Mouse (Mus musculus): ENCODE measurements at regions not wholly inside any gene's neighbourhood (a gene's known extent, or its start where the extent isn't known, plus 50 kb on each side); places are given as distances from the start of the nearest gene placed in this dataset.

GRCm38 (mm10) chr12:78132016-78132797 lies 61.8 kb upstream of the Gm6657 start:
- H3K36me3 ChIP-seq (ENCODE audit: control insufficient read depth, insufficient read depth, low read length): no peaks in the 10 kb centered on the region
- peak overlapping the region; percentile 24; the same call in 1 of the 2 replicates for H3K4me2 ChIP-seq (ENCODE audit: low read depth, low read length)
- no peaks in the 10 kb centered on the region for H3K9me3 ChIP-seq (ENCODE audit: control insufficient read depth, low read length)
- H3K9ac ChIP-seq (ENCODE audit: low read depth, low read length): no peak overlapping the region
- no peaks in the 10 kb centered on the region for H3K27me3 ChIP-seq (replicated peaks; ENCODE audit: control insufficient read depth, insufficient read depth, low read length)
- H3K4me1 ChIP-seq (ENCODE audit: control insufficient read depth, insufficient read depth, low read length): peaks cover 6% of the 10 kb centered on the region
- ATAC-seq: peak; percentile 92
- WGBS: 43% methylated on average over 8 of the region's 8 CpGs
- no peak overlapping the region for H3K4me3 ChIP-seq (ENCODE audit: low read length)
- H3K27ac ChIP-seq (ENCODE audit: low read length): peak overlapping the region; percentile 58

- 64% methylated on average over 9 of the region's 9 CpGs for WGBS
- Histone ChIP-seq H3K4me1 (ENCODE audit: control insufficient read depth, insufficient read depth, low read length) (peaks cover 6% of the 10 kb centered on the region), H3K36me3 (ENCODE audit: control insufficient read depth, insufficient read depth, low read length) (no peaks in the 10 kb centered on the region), H3K4me3 (ENCODE audit: low read length) (no peak overlapping the region), H3K27ac (ENCODE audit: low read length) (no peak overlapping the region), H3K9me3 (ENCODE audit: control insufficient read depth, low read length) (no peaks in the 10 kb centered on the region), H3K27me3 (replicated peaks; ENCODE audit: control insufficient read depth, insufficient read depth, low read length) (no peaks in the 10 kb centered on the region), H3K9ac (ENCODE audit: low read depth, low read length) (no peak overlapping the region), H3K4me2 (ENCODE audit: low read depth, low read length) (no peak overlapping the region)
- no peak for ATAC-seq
These were observed 60.7 kb upstream of the Gm6657 start for GRCm38 (mm10) chr12:78133341-78133740.

- no peak for ATAC-seq
- H3K36me3 ChIP-seq (ENCODE audit: control insufficient read depth, insufficient read depth, low read length): no peaks in the 10 kb centered on the region
- no peak overlapping the region for H3K4me3 ChIP-seq (ENCODE audit: low read length)
- no peaks in the 10 kb centered on the region for H3K9me3 ChIP-seq (ENCODE audit: control insufficient read depth, low read length)
- no peak overlapping the region for H3K4me2 ChIP-seq (ENCODE audit: low read depth, low read length)
- 51% methylated on average over 4 of the region's 4 CpGs for WGBS
- no peak overlapping the region for H3K27ac ChIP-seq (ENCODE audit: low read length)
- no peaks in the 10 kb centered on the region for H3K27me3 ChIP-seq (replicated peaks; ENCODE audit: control insufficient read depth, insufficient read depth, low read length)
- H3K4me1 ChIP-seq (ENCODE audit: control insufficient read depth, insufficient read depth, low read length): peaks cover 6% of the 10 kb centered on the region
- no peak overlapping the region for H3K9ac ChIP-seq (ENCODE audit: low read depth, low read length)
These were observed 60.1 kb upstream of the Gm6657 start for GRCm38 (mm10) chr12:78133984-78134383.

GRCm38 (mm10) chr12:78137196-78137595 lies 56.8 kb upstream of the Gm6657 start:
- no peaks in the 10 kb centered on the region for H3K4me1 ChIP-seq (ENCODE audit: control insufficient read depth, insufficient read depth, low read length)
- no peak overlapping the region for H3K9ac ChIP-seq (ENCODE audit: low read depth, low read length)
- H3K9me3 ChIP-seq (ENCODE audit: control insufficient read depth, low read length): no peaks in the 10 kb centered on the region
- no peak for ATAC-seq
- H3K27ac ChIP-seq (ENCODE audit: low read length): no peak overlapping the region
- no peak overlapping the region for H3K4me2 ChIP-seq (ENCODE audit: low read depth, low read length)
- WGBS: 72% methylated on average over 3 of the region's 3 CpGs
- H3K27me3 ChIP-seq (replicated peaks; ENCODE audit: control insufficient read depth, insufficient read depth, low read length): no peaks in the 10 kb centered on the region
- H3K4me3 ChIP-seq (ENCODE audit: low read length): no peak overlapping the region
- no peaks in the 10 kb centered on the region for H3K36me3 ChIP-seq (ENCODE audit: control insufficient read depth, insufficient read depth, low read length)

GRCm38 (mm10) chr12:78138467-78138866 lies 55.6 kb upstream of the Gm6657 start:
- no peak overlapping the region for H3K4me3 ChIP-seq (ENCODE audit: low read length)
- no peak for ATAC-seq
- 84% methylated on average over 1 of the region's 1 CpGs for WGBS

More at GRCm38 (mm10) chr12:78138467-78138866, 55.6 kb upstream of the Gm6657 start:
- no peaks in the 10 kb centered on the region for H3K4me1 ChIP-seq (ENCODE audit: control insufficient read depth, insufficient read depth, low read length)
- H3K9ac ChIP-seq (ENCODE audit: low read depth, low read length): no peak overlapping the region
- H3K4me2 ChIP-seq (ENCODE audit: low read depth, low read length): no peak overlapping the region
- no peaks in the 10 kb centered on the region for H3K9me3 ChIP-seq (ENCODE audit: control insufficient read depth, low read length)
- no peaks in the 10 kb centered on the region for H3K27me3 ChIP-seq (replicated peaks; ENCODE audit: control insufficient read depth, insufficient read depth, low read length)
- no peaks in the 10 kb centered on the region for H3K36me3 ChIP-seq (ENCODE audit: control insufficient read depth, insufficient read depth, low read length)
- H3K27ac ChIP-seq (ENCODE audit: low read length): no peak overlapping the region
